8 mouse cellular contexts compared by ENCODE assay signal in the genomic region with DNA sequence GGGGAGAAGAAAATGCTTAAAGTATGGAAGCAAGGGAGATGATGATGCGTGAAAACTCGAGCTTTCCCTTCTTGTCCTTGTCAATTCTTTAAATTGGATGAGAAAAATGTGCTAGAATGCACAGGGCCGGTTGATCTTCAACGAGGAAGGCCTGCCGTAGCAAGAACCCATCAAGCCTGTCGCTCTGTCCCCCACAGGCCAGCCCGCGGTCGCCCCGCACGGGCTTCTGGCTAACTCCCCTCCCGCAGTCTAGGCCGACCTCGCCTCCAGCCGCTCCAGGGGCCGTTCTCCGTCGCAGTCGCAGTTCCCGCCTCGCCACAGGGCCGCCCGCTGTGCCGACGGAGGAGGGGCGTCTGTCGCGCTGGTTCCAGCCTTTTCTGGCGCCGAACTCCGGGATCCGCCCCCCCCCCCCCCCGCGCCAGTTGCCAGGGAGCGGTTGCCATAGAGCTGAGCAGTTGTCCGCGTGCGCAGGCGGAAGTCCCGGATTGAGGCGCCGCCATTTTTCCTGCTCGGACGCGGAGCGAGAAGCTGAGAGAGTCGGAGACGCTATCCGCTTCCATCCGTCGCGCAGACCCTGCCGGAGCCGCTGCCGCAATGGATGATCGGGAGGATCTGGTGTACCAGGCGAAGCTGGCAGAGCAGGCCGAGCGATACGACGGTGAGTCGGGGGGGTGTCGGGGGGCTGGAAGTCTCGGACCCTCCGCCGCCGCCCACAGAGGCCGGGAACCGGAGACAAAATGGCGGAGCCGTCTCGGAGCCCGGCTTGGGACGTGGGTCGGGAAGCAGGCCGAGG. TPM values are rescaled to one million over a fixed set of nuclear protein-coding genes. Genes with fewer than 3 reads are reported as not detected.
DNase-seq lines count a peak whose midpoint lies in the region; ATAC-seq and TF ChIP-seq lines count a peak whose summit lies in the region.

A gene (plus strand): TSS at position 436 of the 793 bp plus-strand sequence.

- DNase-seq in c-Kit-negative CD71-positive TER-119-positive erythroid progenitor cells, embryonic 14.5 days (ENCODE audit: low read depth, low spot score) = peak; percentile 75
- peak; percentile 99 for DNase-seq in forebrain, embryonic 10.5 days (ENCODE audit: extremely low spot score, low spot score)
- peak; percentile 93 to 96 for DNase-seq in kidney, postnatal 25 days
- DNase-seq in liver, embryonic 14.5 days (ENCODE audit: low read depth in 3 of 3, low spot score in 3 of 3) = peak; percentile 81 to 89 (median 85)
- peak; percentile 96 for DNase-seq in neural tube, embryonic 11.5 days (ENCODE audit: low spot score)
- DNase-seq in telencephalon, adult 2 months (ENCODE audit: low read depth, low spot score) = peak; percentile 78

- ATAC-seq in CD4-positive, CD25-positive, alpha-beta regulatory T cell, adult 4 months = peak; percentile 84
- peak; percentile 96 for ATAC-seq in heart, embryonic 15.5 days (replicated peaks; ENCODE audit: insufficient number of reproducible peaks, insufficient read depth, low FRiP score, low read depth)
- ATAC-seq in liver, embryonic 14.5 days (ENCODE audit: insufficient read depth) = peak; percentile 91
- ATAC-seq in neural tube, embryonic 11.5 days (ENCODE audit: insufficient read depth, low FRiP score, low TSS enrichment) = peak; percentile 90

- WGBS in forebrain, embryonic 10.5 days = under 1% methylated on average over 75 of the region's 76 CpGs
- WGBS in heart, embryonic 15.5 days = under 1% methylated on average over 76 of the region's 76 CpGs
- 1% methylated on average over 76 of the region's 76 CpGs for WGBS in liver, embryonic 14.5 days (ENCODE audit: insufficient replicate concordance)
- 0% methylated on average over 74 of the region's 76 CpGs for WGBS in neural tube, embryonic 11.5 days

- H3K9ac ChIP-seq in heart, embryonic 15.5 days = peak within 1 kb of the TSS; percentile 100
- H3K9ac ChIP-seq in liver, embryonic 14.5 days (replicated peaks) = peak within 1 kb of the TSS; percentile 91
- H3K9ac ChIP-seq in neural tube, embryonic 11.5 days (ENCODE audit: low read length) = peak within 1 kb of the TSS; percentile 98

- peak within 1 kb of the TSS; percentile 91 for H3K4me2 ChIP-seq in heart, embryonic 15.5 days
- H3K4me2 ChIP-seq in liver, embryonic 14.5 days (ENCODE audit: low read depth) = peak within 1 kb of the TSS; percentile 91
- peak within 1 kb of the TSS; percentile 92 for H3K4me2 ChIP-seq in neural tube, embryonic 11.5 days (ENCODE audit: low read depth)

- peak within 1 kb of the TSS; percentile 100 for H3K27ac ChIP-seq in forebrain, embryonic 10.5 days
- H3K27ac ChIP-seq in heart, embryonic 15.5 days = peak within 1 kb of the TSS; percentile 98
- H3K27ac ChIP-seq in liver, embryonic 14.5 days = peak within 1 kb of the TSS; percentile 42
- H3K27ac ChIP-seq in neural tube, embryonic 11.5 days (ENCODE audit: low read depth, low read length) = peak within 1 kb of the TSS; percentile 96

- H3K4me1 ChIP-seq in forebrain, embryonic 10.5 days = peaks cover 49% of the 10 kb centered on the region
- H3K4me1 ChIP-seq in heart, embryonic 15.5 days (replicated peaks) = peaks cover 35% of the 10 kb centered on the region
- H3K4me1 ChIP-seq in liver, embryonic 14.5 days (replicated peaks; ENCODE audit: control insufficient read depth in 2 of 2, insufficient read depth in 2 of 2, low read length in 1 of 2) = peaks cover 13 to 24% of the 10 kb centered on the region in 2 experiments
- H3K4me1 ChIP-seq in neural tube, embryonic 11.5 days (ENCODE audit: control insufficient read depth, insufficient read depth, low read length) = peaks cover 23% of the 10 kb centered on the region

- TF ChIP-seq EP300 in liver, embryonic 14.5 days (IDR thresholded peaks at IDR 0.05; ENCODE audit: low read depth) = no peak; the same call in 1 of the 2 replicates

- H3K4me3 ChIP-seq in forebrain, embryonic 10.5 days = peak within 1 kb of the TSS; percentile 99
- peak within 1 kb of the TSS; percentile 81 for H3K4me3 ChIP-seq in heart, embryonic 15.5 days
- peak within 1 kb of the TSS; percentile 72 to 75 for H3K4me3 ChIP-seq in liver, embryonic 14.5 days (ENCODE audit: insufficient read depth in 1 of 2, low read depth in 2 of 2, low read length in 2 of 2)
- peak within 1 kb of the TSS; percentile 77 for H3K4me3 ChIP-seq in neural tube, embryonic 11.5 days (ENCODE audit: low read depth, low read length)

- no peaks in the 10 kb centered on the region for H3K9me3 ChIP-seq in forebrain, embryonic 10.5 days
- no peaks in the 10 kb centered on the region for H3K9me3 ChIP-seq in heart, embryonic 15.5 days (replicated peaks)
- no peaks in the 10 kb centered on the region for H3K9me3 ChIP-seq in liver, embryonic 14.5 days (ENCODE audit: control insufficient read depth, low read length)
- H3K9me3 ChIP-seq in neural tube, embryonic 11.5 days (ENCODE audit: control insufficient read depth, low read length) = no peaks in the 10 kb centered on the region

- 0 out of 2 replicates have a peak, but pooled peaks have one; percentile 2 for TF ChIP-seq CTCF in liver, embryonic 14.5 days (IDR thresholded peaks at IDR 0.05; ENCODE audit: low read depth)

- 0 out of 2 replicates have a peak, but pooled peaks cover 5% of the 10 kb centered on the region for H3K27me3 ChIP-seq in forebrain, embryonic 10.5 days (ENCODE audit: poor library complexity, severe bottlenecking)
- H3K27me3 ChIP-seq in heart, embryonic 15.5 days = no peaks in the 10 kb centered on the region
- no peaks in the 10 kb centered on the region for H3K27me3 ChIP-seq in liver, embryonic 14.5 days (ENCODE audit: control insufficient read depth, insufficient read depth, low read length)
- H3K27me3 ChIP-seq in neural tube, embryonic 11.5 days (ENCODE audit: control insufficient read depth, insufficient read depth, low read length) = no peaks in the 10 kb centered on the region

- H3K36me3 ChIP-seq in forebrain, embryonic 10.5 days (replicated peaks) = peaks cover 20% of the 10 kb centered on the region
- no peaks in the 10 kb centered on the region for H3K36me3 ChIP-seq in heart, embryonic 15.5 days
- no peaks in the 10 kb centered on the region; the same call in 1 of the 2 replicates for H3K36me3 ChIP-seq in liver, embryonic 14.5 days (replicated peaks; ENCODE audit: control insufficient read depth, insufficient read depth, low read depth)
- no peaks in the 10 kb centered on the region for H3K36me3 ChIP-seq in neural tube, embryonic 11.5 days (ENCODE audit: control insufficient read depth, insufficient read depth, low read length)

RNA-seq across cellular contexts. Expression of the gene that starts here (rescaled TPM):
- 100 to 1,000 TPM; 395 to 413 TPM for polyA plus RNA-seq in CD4-positive, CD25-positive, alpha-beta regulatory T cell, adult 4 months (2017; shearing (Covaris generic))
- polyA plus RNA-seq in forebrain, embryonic 10.5 days (2016; fragmentation: Nextera tagmentation; extraction: Ambion mirVana) = 1,332 and 1,366 TPM in 2 replicates
- polyA plus RNA-seq in heart, embryonic 15.5 days (2015; fragmentation: Nextera tagmentation; extraction: Ambion mirVana) = 611 and 667 TPM in 2 replicates
- polyA plus RNA-seq in liver, embryonic 14.5 days (2012; rRNA removed) = 127 and 175 TPM in 2 replicates
- 231 and 245 TPM in 2 replicates for polyA plus RNA-seq in liver, embryonic 14.5 days (2014; fragmentation: Nextera tagmentation; extraction: Ambion mirVana)
- polyA plus RNA-seq in neural tube, embryonic 11.5 days (2014; fragmentation: Nextera tagmentation; extraction: Ambion mirVana) = 1,480 and 1,520 TPM in 2 replicates

Comparison
In these comparisons a context has a peak if more than half of its experiments do, and no peak if none do; other contexts are left out.
1. Peak in every context shown above with its lines: DNase-seq, ATAC-seq, H3K4me3 ChIP-seq and H3K27ac ChIP-seq.
2. H3K27ac ChIP-seq: peak in every context shown above with its lines; median percentile 100 in forebrain, embryonic 10.5 days; 98 in heart, embryonic 15.5 days; 96 in neural tube, embryonic 11.5 days; 42 in liver, embryonic 14.5 days.